Mouse (Mus musculus) kidney, embryonic 14.5 days (tissue): ENCODE results near the gene Lypd8. TPM values are rescaled to one million over a fixed set of nuclear protein-coding genes. Genes with fewer than 3 reads are reported as not detected.

Experiments used
- ATAC-seq: fragments of 200-750 bp; cut with Nextera tagmentation; 2 replicates; pipeline ENCODE4 v1.8.0; 2017; ENCODE audit warnings: moderate number of reproducible peaks, mild to moderate bottlenecking, moderate TSS enrichment, moderate library complexity; ENCODE audit not compliant: low FRiP score, low TSS enrichment
- H3K27ac ChIP-seq: fragments of 300-500 bp; sonication (generic); 2 replicates; pipeline ENCODE4 v1.5.1; 2014; ENCODE audit warnings: low read depth, mild to moderate bottlenecking, low read length, moderate library complexity, mixed read lengths
- H3K27me3 ChIP-seq: fragments of 300-500 bp; sonication (generic); 2 replicates; pipeline ENCODE4 v1.6.1; 2014; ENCODE audit warnings: mild to moderate bottlenecking, low read length; ENCODE audit not compliant: control insufficient read depth, insufficient read depth
- H3K36me3 ChIP-seq: fragments of 300-500 bp; sonication (generic); 2 replicates; pipeline ENCODE4 v1.6.1; 2014; ENCODE audit warnings: low read length, mixed read lengths; ENCODE audit not compliant: control insufficient read depth, insufficient read depth
- H3K4me1 ChIP-seq: fragments of 300-500 bp; sonication (generic); 2 replicates; pipeline ENCODE4 v1.6.1; 2014; ENCODE audit warnings: low read length, mixed read lengths; ENCODE audit not compliant: control insufficient read depth, insufficient read depth
- H3K4me2 ChIP-seq: fragments of 300-500 bp; sonication (generic); replicated peaks from 2 replicates; pipeline ENCODE4 v1.6.1; 2014; ENCODE audit warnings: low read depth, mild to moderate bottlenecking, low read length
- H3K4me3 ChIP-seq: fragments of 300-500 bp; sonication (generic); 2 replicates; pipeline ENCODE4 v1.5.1; 2014; ENCODE audit warnings: mild to moderate bottlenecking, low read length
- H3K9ac ChIP-seq: fragments of 300-500 bp; sonication (generic); 2 replicates; pipeline ENCODE4 v1.6.1; 2014; ENCODE audit warnings: low read depth, mild to moderate bottlenecking, low read length, moderate library complexity
- H3K9me3 ChIP-seq: fragments of 300-500 bp; sonication (generic); 2 replicates; pipeline ENCODE4 v1.6.1; 2016; ENCODE audit warnings: low read length; ENCODE audit not compliant: control insufficient read depth
- WGBS: fragments of 180-500 bp; shearing (Covaris S2); extraction: QIAGEN DNeasy Blood & Tissue Kit; methylation state at CpG from one replicate; pipeline ENCODE4 v1.1.7; 2014; 5-methylcytosine and 5-hydroxymethylcytosine counted together
- polyA plus RNA-seq: library from polyadenylated mRNA; unstranded; fragments of >200 nt; fragmentation: Nextera tagmentation; extraction: Ambion mirVana; gene quantifications from 2 replicates; pipeline ENCODE4 v1.2.1, GENCODE M21; 2014

The Lypd8 gene
- polyA plus RNA-seq, 1 experiment from 2014 or later: not detected

GRCm38 (mm10) chr11:58377273-58377672, 1.6 kb upstream of the Lypd8 start:
- Histone ChIP-seq H3K27me3 (no peaks in the 10 kb centered on the region), H3K9ac (no peak overlapping the region), H3K4me2 (no peak overlapping the region), H3K36me3 (no peaks in the 10 kb centered on the region), H3K27ac (no peak overlapping the region), H3K4me3 (no peak overlapping the region), H3K4me1 (no peaks in the 10 kb centered on the region), H3K9me3 (no peaks in the 10 kb centered on the region)
- WGBS: 79% methylated on average over 2 of the region's 2 CpGs
- ATAC-seq: no peak

- H3K27me3 ChIP-seq: no peaks in the 10 kb centered on the region
- no peak overlapping the region for H3K9ac ChIP-seq
- H3K36me3 ChIP-seq: no peaks in the 10 kb centered on the region
- no peaks in the 10 kb centered on the region for H3K4me1 ChIP-seq
- H3K4me2 ChIP-seq: no peak overlapping the region
- no peak for ATAC-seq
- 63% methylated on average over 1 of the region's 1 CpGs for WGBS
- no peaks in the 10 kb centered on the region for H3K9me3 ChIP-seq
- no peak overlapping the region for H3K4me3 ChIP-seq
- H3K27ac ChIP-seq: no peak overlapping the region
These were observed 1.2 kb upstream of the Lypd8 start for GRCm38 (mm10) chr11:58377686-58378085.

GRCm38 (mm10) chr11:58379516-58379915, 673 bp downstream of the Lypd8 start:
- Histone ChIP-seq H3K4me3 (no peak overlapping the region), H3K4me1 (no peaks in the 10 kb centered on the region)
- ATAC-seq: no peak

GRCm38 (mm10) chr11:58382471-58382870, 3.6 kb downstream of the Lypd8 start:
- H3K4me3 ChIP-seq: no peak overlapping the region

More at GRCm38 (mm10) chr11:58379516-58379915, 673 bp downstream of the Lypd8 start:
- H3K9me3 ChIP-seq: no peaks in the 10 kb centered on the region
- no peak overlapping the region for H3K4me2 ChIP-seq
- WGBS: 93% methylated on average over 1 of the region's 1 CpGs
- no peak overlapping the region for H3K27ac ChIP-seq
- no peaks in the 10 kb centered on the region for H3K36me3 ChIP-seq
- no peak overlapping the region for H3K9ac ChIP-seq
- H3K27me3 ChIP-seq: no peaks in the 10 kb centered on the region

GRCm38 (mm10) chr11:58399985-58400645, 21.3 kb downstream of the Lypd8 start:
- Histone ChIP-seq H3K36me3 (no peaks in the 10 kb centered on the region), H3K4me3 (no peak overlapping the region), H3K9ac (no peak overlapping the region), H3K9me3 (no peaks in the 10 kb centered on the region), H3K4me2 (no peak overlapping the region), H3K27me3 (no peaks in the 10 kb centered on the region), H3K4me1 (no peaks in the 10 kb centered on the region), H3K27ac (no peak overlapping the region)
- 60% methylated on average over 6 of the region's 6 CpGs for WGBS
- ATAC-seq: no peak

More at GRCm38 (mm10) chr11:58382471-58382870, 3.6 kb downstream of the Lypd8 start:
- Histone ChIP-seq H3K27me3 (no peaks in the 10 kb centered on the region), H3K27ac (no peak overlapping the region), H3K36me3 (no peaks in the 10 kb centered on the region), H3K4me1 (no peaks in the 10 kb centered on the region), H3K9me3 (no peaks in the 10 kb centered on the region), H3K9ac (no peak overlapping the region), H3K4me2 (no peak overlapping the region)
- WGBS: 92% methylated on average over 6 of the region's 6 CpGs
- ATAC-seq: no peak

- ATAC-seq: no peak
- WGBS: 75% methylated on average over 5 of the region's 5 CpGs
- H3K9me3 ChIP-seq: no peaks in the 10 kb centered on the region
- no peak overlapping the region for H3K9ac ChIP-seq
- H3K4me3 ChIP-seq: no peak overlapping the region
- H3K36me3 ChIP-seq: no peaks in the 10 kb centered on the region
- H3K4me2 ChIP-seq: no peak overlapping the region
- no peak overlapping the region for H3K27ac ChIP-seq
- no peaks in the 10 kb centered on the region for H3K27me3 ChIP-seq
- no peaks in the 10 kb centered on the region for H3K4me1 ChIP-seq
These were observed 21.8 kb downstream of the Lypd8 start for GRCm38 (mm10) chr11:58400655-58401054.

- Histone ChIP-seq H3K36me3 (no peaks in the 10 kb centered on the region), H3K27me3 (no peaks in the 10 kb centered on the region), H3K9ac (no peak overlapping the region), H3K4me3 (no peak overlapping the region), H3K27ac (no peak overlapping the region), H3K9me3 (no peaks in the 10 kb centered on the region), H3K4me2 (no peak overlapping the region), H3K4me1 (no peaks in the 10 kb centered on the region)
- 74% methylated on average over 3 of the region's 3 CpGs for WGBS
- ATAC-seq: no peak
These were observed 29.2 kb downstream of the Lypd8 start for GRCm38 (mm10) chr11:58408066-58408465.

- Histone ChIP-seq H3K4me2 (no peak overlapping the region), H3K27ac (no peak overlapping the region), H3K36me3 (no peaks in the 10 kb centered on the region), H3K9ac (no peak overlapping the region), H3K4me1 (no peaks in the 10 kb centered on the region), H3K4me3 (no peak overlapping the region), H3K27me3 (no peaks in the 10 kb centered on the region), H3K9me3 (no peaks in the 10 kb centered on the region)
- 87% methylated on average over 3 of the region's 3 CpGs for WGBS
- ATAC-seq: no peak
These were observed 39.5 kb downstream of the Lypd8 start for GRCm38 (mm10) chr11:58418336-58418735.

GRCm38 (mm10) chr11:58420815-58421214, 42.0 kb downstream of the Lypd8 start, which contains the start of gene 1810065E05Rik:
Gene 1810065E05Rik, plus strand, starts transcription at chr11:58421111.
- Histone ChIP-seq H3K4me2 (no peak within 1 kb of the TSS), H3K9ac (no peak within 1 kb of the TSS), H3K36me3 (no peaks in the 10 kb centered on the region), H3K27me3 (no peaks in the 10 kb centered on the region), H3K27ac (no peak within 1 kb of the TSS), H3K4me3 (no peak within 1 kb of the TSS), H3K4me1 (no peaks in the 10 kb centered on the region), H3K9me3 (no peaks in the 10 kb centered on the region)
- no peak for ATAC-seq
- 17% methylated on average over 1 of the region's 1 CpGs for WGBS
